Mouse (Mus musculus): Measurements from ENCODE around the gene Trim39.
"Not testable (repeated sequence)": the region's sequence is repeated elsewhere in the genome, so short reads cannot be mapped to it uniquely, and the experiment has no call there.

Gene Trim39

DNA sequence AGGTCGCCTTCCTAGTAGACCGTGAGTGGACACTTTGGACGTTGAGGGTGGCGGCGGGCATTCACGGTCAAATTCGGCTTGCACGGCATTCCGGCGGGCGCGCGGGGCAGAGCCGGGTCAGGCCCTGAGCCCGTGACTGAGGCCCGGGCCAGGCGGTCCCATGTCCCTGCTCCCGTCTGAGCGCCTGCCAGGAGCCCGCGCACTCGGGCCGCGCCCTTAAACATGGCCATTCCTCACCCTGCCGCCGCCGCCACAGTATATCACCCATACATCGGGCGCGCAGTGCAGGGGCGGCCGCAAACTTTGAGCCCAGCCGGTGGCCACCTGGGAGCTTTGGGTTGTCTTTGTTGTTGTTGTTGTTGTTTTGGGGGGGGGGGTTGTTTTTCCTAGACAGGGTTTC is 23.2 kb downstream of the Trim39 start:
- no peak for DNase-seq (ENCODE audit: low spot score)

DNA sequence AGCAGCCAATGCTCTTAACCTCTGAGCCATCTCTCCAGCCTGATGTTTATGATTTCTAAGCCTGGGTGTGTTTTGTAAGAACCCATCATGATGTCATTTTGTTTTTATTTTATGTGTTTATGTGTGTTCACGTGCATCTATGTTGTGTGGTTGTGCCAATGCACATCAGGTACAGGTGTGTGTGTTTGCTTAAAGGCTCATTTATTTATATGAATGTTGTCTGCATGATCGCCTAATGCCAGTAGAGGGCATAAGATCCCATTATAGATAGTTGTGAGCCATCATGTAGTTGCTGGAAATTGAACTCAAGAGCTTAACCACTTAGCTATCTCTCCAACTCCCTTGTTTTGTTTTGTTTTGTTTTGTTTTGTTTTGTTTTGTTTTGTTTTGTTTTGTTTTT is 26.3 kb downstream of the Trim39 start:
- DNase-seq (ENCODE audit: low spot score) = no peak

GRCm38 (mm10) chr17:36244031-36244430 is 28.0 kb downstream of the Trim39 start:
- DNase-seq (ENCODE audit: low spot score) = no peak

DNA sequence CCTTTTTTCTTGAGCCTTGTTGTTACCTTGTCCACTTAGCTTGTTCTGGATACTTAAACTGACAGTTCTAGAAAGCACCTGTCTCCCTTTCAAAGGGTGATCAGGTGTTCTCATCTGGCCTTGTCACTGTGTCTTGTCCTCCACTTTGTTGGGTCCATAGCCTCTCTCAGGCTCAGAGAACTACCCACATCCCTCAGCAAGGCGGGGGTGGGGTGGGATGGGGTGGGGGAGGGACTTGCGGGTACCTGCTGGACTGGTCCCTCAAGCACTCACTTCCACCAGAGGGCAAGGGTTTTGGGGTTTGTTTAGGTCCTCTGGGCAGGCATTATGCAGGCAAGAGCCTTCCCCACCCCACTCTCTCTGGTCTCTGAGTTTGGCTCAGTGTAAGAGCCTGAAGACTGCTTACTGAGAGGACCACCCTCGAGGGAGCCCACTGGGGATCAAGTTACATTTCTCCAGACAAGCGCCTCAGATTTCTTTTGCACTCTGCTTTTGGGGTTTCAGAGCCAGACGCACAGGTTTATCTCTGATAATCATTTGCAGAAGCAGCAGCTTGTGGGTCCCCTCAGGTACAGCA is 31.3 kb downstream of the Trim39 start:
- no peak for DNase-seq (ENCODE audit: low spot score)

DNA sequence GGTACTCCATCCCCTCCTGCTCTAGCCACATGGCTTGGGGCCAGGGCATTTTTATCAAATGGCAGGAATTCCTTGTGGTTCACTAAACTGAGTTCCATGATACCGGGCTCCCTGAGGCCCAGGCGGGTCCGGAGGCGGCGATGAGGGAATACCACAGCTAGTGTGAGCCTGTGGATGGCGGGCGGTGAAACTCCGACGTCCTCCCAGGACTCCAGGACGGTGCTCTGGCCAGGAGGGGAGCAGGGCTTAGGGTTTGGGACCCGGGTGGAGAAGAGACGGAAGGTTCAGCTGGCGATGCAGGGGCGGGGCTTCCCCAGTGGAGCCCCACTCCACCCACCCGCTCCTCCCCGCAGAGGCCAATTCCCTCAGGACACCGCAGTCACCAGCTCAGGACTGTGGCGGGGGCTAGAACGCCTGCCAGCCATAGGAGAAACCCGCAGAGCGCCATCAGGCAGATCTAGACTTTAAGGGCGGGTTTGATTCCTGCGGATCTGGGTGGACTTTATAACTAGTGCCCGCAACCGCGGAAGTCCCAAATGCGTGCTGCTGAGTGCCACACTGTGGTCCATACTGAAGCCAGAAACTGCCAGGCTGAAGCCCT is 34.6 kb downstream of the Trim39 start:
- no peak for DNase-seq (ENCODE audit: low spot score)

DNA sequence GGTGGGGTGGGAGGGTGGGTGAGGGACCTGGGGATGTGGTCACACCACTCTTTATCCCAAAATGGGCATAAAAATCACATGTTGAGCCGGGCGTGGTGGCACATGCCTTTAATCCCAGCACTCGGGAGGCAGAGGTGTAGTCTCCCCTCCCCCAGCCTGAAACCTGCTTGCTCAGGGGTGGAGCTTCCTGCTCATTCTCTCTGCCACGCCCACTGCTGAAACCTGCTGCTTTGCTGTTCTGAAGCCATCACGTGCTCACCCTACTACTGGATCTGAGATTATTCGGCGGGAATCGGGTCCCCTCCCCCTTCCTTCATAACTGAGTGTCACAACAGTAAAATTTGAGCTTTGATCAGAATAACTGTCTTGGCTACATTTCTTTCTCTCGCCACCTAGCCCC is 36.7 kb downstream of the Trim39 start:
- not testable (repeated sequence) for DNase-seq (ENCODE audit: low spot score)

DNA sequence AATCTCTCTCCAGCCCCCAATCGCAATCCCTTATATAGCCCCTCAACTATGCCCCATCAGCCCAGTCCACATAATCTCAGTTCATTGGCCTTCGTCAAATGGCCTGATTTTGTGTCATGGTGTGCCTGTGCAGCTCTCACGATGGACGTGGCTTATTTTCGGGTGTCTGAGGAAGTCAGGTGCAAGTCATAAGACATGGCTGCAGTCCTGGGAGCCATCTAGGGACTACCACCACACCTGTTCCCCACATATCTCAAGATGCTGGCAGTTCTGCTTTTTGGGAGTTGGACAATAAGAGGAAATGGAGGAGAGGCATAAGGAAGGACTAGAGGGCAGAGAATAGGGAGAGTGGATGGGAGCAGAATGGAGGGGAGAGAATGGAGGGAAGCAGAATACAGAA is 38.5 kb downstream of the Trim39 start:
- DNase-seq (ENCODE audit: low spot score) = no peak

GRCm38 (mm10) chr17:36231318-36231717 is 40.7 kb downstream of the Trim39 start:
- DNase-seq (ENCODE audit: low spot score) = no peak

- DNase-seq (ENCODE audit: low spot score) = no peak
Measured at GRCm38 (mm10) chr17:36229046-36229445, 43.0 kb downstream of the Trim39 start.

GRCm38 (mm10) chr17:36226921-36227320 is 45.1 kb downstream of the Trim39 start:
- no peak for DNase-seq (ENCODE audit: low spot score)

DNA sequence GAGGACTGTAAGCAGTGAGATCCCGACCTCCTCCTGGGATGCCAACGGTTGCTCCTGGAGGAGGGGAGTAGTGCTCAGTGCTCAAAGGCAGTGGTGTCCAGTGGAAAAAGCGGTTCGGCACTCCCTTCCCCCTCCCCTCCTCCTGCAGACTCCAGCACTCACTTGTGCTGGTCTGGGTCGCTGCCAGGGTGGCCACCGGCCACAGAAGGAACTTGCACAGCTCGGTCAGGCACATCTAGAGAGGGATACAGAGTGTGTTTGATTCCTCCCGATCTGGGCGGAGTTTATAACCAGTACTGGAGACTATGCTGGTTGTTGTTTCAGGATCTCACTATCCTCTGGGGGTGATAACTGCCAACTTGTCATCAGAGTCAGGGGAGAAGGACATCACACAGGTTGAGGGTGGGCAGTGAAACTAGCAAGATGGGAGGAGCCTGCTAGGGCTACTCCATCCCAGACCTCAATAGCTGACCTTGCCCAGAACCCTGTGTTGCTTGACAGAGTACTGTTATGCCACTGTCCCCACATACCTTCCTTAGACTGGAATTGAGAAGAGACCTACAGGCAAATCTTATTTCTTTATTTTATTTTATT is 46.7 kb downstream of the Trim39 start:
- DNase-seq (ENCODE audit: low spot score) = no peak

DNA sequence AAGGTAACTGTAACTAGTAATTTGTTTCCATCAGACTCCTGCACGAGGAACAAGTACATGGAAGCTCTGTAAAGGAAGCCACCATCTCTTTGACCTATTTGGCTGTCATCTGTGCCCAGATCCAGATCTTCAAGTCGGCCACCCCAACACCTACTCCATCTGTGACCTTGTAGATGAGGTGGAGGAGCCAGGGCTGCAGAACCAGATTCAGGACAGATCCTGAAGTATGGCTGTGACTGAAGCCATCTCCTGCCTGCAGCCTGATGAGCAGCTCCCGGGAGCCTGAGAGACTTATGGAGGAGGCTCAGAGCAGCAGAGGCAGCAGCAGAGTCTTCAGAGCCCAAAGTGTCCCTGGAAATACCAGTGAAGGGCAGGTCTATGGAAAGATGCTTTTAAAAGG is 47.6 kb downstream of the Trim39 start:
- DNase-seq (ENCODE audit: low spot score) = no peak

- no peak for DNase-seq (ENCODE audit: low spot score)
Measured at GRCm38 (mm10) chr17:36218594-36219155, 53.4 kb downstream of the Trim39 start.

GRCm38 (mm10) chr17:36215586-36215985 is 56.5 kb downstream of the Trim39 start:
- no peak for DNase-seq (ENCODE audit: low spot score)

Measured in left cerebral cortex, adult 11 months (tissue).